Mouse (Mus musculus) hindbrain, embryonic 10.5 days (tissue): ENCODE data around the gene Slc26a10. TPM values are rescaled to one million over a fixed set of nuclear protein-coding genes. Genes with fewer than 3 reads are reported as not detected.

ENCODE experiments used
- DNase-seq: peaks from one replicate; pipeline ENCODE4 v3.0.0-alpha.2; 2017; ENCODE audit warnings: low spot score
- H3K27ac ChIP-seq: fragments of 300-500 bp; sonication (generic); 2 replicates; pipeline ENCODE4 v1.5.1; 2016; ENCODE audit warnings: mild to moderate bottlenecking, moderate library complexity
- H3K27me3 ChIP-seq: fragments of 300-500 bp; sonication (generic); 2 replicates; pipeline ENCODE4 v1.6.1; 2016; ENCODE audit warnings: mild to moderate bottlenecking; ENCODE audit not compliant: poor library complexity, insufficient read depth, severe bottlenecking
- H3K36me3 ChIP-seq: fragments of 300-500 bp; sonication (generic); 2 replicates; pipeline ENCODE4 v1.6.1; 2016; ENCODE audit warnings: mild to moderate bottlenecking, moderate library complexity
- H3K4me1 ChIP-seq: fragments of 300-500 bp; sonication (generic); replicated peaks from 2 replicates; pipeline ENCODE4 v1.6.1; 2016; ENCODE audit warnings: mild to moderate bottlenecking
- H3K4me3 ChIP-seq: fragments of 300-500 bp; sonication (generic); 2 replicates; pipeline ENCODE4 v1.5.1; 2016; ENCODE audit warnings: mild to moderate bottlenecking, moderate library complexity
- H3K9me3 ChIP-seq: fragments of 300-500 bp; sonication (generic); 2 replicates; pipeline ENCODE4 v1.6.1; 2016; ENCODE audit warnings: mild to moderate bottlenecking, moderate library complexity
- WGBS: fragments of 180-500 bp; shearing (Covaris S2); methylation state at CpG from one replicate; pipeline ENCODE4 v1.1.7; 2016; 5-methylcytosine and 5-hydroxymethylcytosine counted together
- polyA plus RNA-seq: library from polyadenylated mRNA; unstranded; fragments of >200 nt; fragmentation: Nextera tagmentation; extraction: Ambion mirVana; gene quantifications from 2 replicates; pipeline ENCODE4 v1.2.1, GENCODE M21; 2016

Gene Slc26a10
- polyA plus RNA-seq, 1 experiment from 2014 or later = 1.6 TPM

- no peaks in the 10 kb centered on the region for H3K27me3 ChIP-seq
- DNase-seq = no peak
- WGBS = 73% methylated on average over 4 of the region's 4 CpGs
- no peaks in the 10 kb centered on the region for H3K36me3 ChIP-seq
- H3K4me1 ChIP-seq = no peaks in the 10 kb centered on the region
- H3K27ac ChIP-seq = no peak overlapping the region
- H3K9me3 ChIP-seq = no peaks in the 10 kb centered on the region
- no peak overlapping the region for H3K4me3 ChIP-seq
Measured at GRCm38 (mm10) chr10:127129431-127129830, 51.0 kb downstream of the Slc26a10 start.

DNA sequence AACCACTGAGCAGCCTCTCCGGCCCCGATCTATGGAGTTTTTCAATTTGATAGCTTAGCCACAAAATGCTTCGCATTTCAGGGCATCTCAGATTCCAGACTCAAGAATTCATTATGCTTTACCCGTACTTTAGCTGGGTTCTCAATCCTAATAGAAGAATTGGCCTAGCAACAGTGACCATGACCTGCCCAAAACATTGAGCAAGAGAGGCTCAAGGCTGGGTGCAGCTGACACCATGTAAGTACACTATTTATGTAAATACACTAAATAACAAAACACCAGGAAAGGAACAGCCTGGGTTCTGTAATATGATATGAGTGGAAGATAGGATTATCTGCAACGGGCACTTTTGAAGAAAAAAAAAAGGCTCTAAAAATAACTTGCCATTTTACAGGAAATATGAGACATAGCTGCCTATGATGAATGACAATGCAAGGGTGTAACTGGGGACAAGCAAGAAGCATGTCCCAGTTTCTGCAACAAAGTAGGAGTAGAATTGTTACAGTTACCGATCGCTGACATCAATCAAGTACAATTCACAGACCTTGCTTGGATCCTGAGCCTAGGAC lies 52.6 kb downstream of the Slc26a10 start:
- no peak for DNase-seq
- WGBS = 91% methylated on average over 7 of the region's 7 CpGs
- Histone ChIP-seq H3K36me3 (no peaks in the 10 kb centered on the region), H3K4me1 (peaks cover 7% of the 10 kb centered on the region), H3K27ac (no peak overlapping the region), H3K9me3 (no peaks in the 10 kb centered on the region), H3K27me3 (no peaks in the 10 kb centered on the region), H3K4me3 (no peak overlapping the region)

DNA sequence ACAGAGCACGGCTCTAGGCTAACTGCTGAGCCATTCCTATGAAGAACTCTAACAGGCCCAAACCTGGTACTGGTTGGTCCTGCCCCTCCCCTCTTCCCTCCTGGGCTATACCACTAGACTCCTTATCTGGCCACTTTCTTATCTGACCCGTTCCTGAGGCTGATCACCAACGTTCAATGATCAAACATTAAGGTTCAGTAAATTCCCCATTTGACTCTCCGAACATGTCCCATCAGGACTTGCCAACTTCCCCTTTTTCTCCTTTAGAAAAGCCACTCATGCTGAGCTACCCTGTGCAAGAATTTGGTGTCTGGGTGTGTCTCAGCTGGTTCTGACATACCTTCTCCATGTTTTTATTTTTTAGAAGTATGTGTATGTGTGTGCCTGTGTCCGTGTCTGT lies 53.9 kb downstream of the Slc26a10 start:
- WGBS = 88% methylated on average over 5 of the region's 5 CpGs
- peaks cover 18% of the 10 kb centered on the region for H3K4me1 ChIP-seq

GRCm38 (mm10) chr10:127125210-127126001 lies 55.0 kb downstream of the Slc26a10 start:
- no peaks in the 10 kb centered on the region for H3K27me3 ChIP-seq
- DNase-seq = peak; percentile 23
- no peak overlapping the region for H3K4me3 ChIP-seq
- H3K27ac ChIP-seq = no peak overlapping the region
- WGBS = 76% methylated on average over 9 of the region's 9 CpGs
- H3K9me3 ChIP-seq = no peaks in the 10 kb centered on the region
- H3K4me1 ChIP-seq = peaks cover 21% of the 10 kb centered on the region
- H3K36me3 ChIP-seq = no peaks in the 10 kb centered on the region

More for the DNA sequence above, 53.9 kb downstream of the Slc26a10 start:
- no peak for DNase-seq
- Histone ChIP-seq H3K27me3 (no peaks in the 10 kb centered on the region), H3K4me3 (no peak overlapping the region), H3K27ac (no peak overlapping the region), H3K36me3 (no peaks in the 10 kb centered on the region), H3K9me3 (no peaks in the 10 kb centered on the region)

- H3K27me3 ChIP-seq = no peaks in the 10 kb centered on the region
- DNase-seq = peak; percentile 62
- H3K4me3 ChIP-seq = peak overlapping the region; percentile 44
- no peaks in the 10 kb centered on the region for H3K9me3 ChIP-seq
- peak overlapping the region; percentile 60 for H3K27ac ChIP-seq
- 10% methylated on average over 4 of the region's 4 CpGs for WGBS
- peaks cover 30% of the 10 kb centered on the region for H3K4me1 ChIP-seq
- peaks cover 13% of the 10 kb centered on the region for H3K36me3 ChIP-seq
Measured at GRCm38 (mm10) chr10:127123436-127123805, 57.0 kb downstream of the Slc26a10 start.

GRCm38 (mm10) chr10:127122784-127123435 lies 57.5 kb downstream of the Slc26a10 start:
- DNase-seq = peak; percentile 45
- Histone ChIP-seq H3K4me3 (peak overlapping the region; percentile 44), H3K27me3 (no peaks in the 10 kb centered on the region), H3K27ac (peak overlapping the region; percentile 60), H3K36me3 (peaks cover 18% of the 10 kb centered on the region), H3K9me3 (no peaks in the 10 kb centered on the region), H3K4me1 (peaks cover 30% of the 10 kb centered on the region)
- WGBS = 11% methylated on average over 13 of the region's 13 CpGs

DNA sequence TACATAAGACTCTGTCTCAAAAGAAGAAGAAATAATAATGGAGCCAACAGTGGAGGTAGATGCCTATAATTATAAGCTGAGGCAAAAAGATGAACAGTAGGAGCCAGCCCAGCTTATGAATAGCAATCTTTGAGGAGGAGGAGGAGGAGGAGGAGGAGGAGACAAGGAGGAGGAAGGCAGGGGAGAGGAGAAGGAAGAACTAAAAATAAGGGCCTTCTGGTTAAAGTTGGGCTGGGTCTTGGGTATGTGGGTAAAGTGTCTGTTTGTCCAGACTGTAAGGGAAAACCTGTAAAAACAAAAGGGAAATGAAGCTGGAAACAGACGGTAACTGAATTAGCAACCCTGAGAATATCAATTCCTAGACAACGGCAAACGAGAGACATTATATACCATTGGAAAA lies 58.4 kb downstream of the Slc26a10 start:
- Histone ChIP-seq H3K4me1 (peaks cover 30% of the 10 kb centered on the region), H3K4me3 (peak overlapping the region; percentile 81; the same call in 1 of the 2 replicates), H3K9me3 (no peaks in the 10 kb centered on the region), H3K27me3 (no peaks in the 10 kb centered on the region), H3K36me3 (peaks cover 27% of the 10 kb centered on the region), H3K27ac (no peak overlapping the region)
- no peak for DNase-seq
- 92% methylated on average over 3 of the region's 3 CpGs for WGBS

Other genes with a start within 250 kb of the Slc26a10 start
- gene Ctdsp2, start 201.9 kb downstream of the Slc26a10 start, polyA plus RNA-seq = 33.5 and 36.5 TPM in 2 replicates
- 0.63 and 1.6 TPM in 2 replicates for gene Avil, start 179.9 kb downstream of the Slc26a10 start, polyA plus RNA-seq
- gene Tsfm, start 149.8 kb downstream of the Slc26a10 start, polyA plus RNA-seq = 91.4 and 97.4 TPM in 2 replicates
- 39.2 and 51.0 TPM in 2 replicates for gene Mettl1, start 139.2 kb downstream of the Slc26a10 start, polyA plus RNA-seq
- 0.07 and 0.25 TPM in 2 replicates for gene Eef1akmt3, start 139.1 kb downstream of the Slc26a10 start, polyA plus RNA-seq
- gene Cyp27b1, start 132.4 kb downstream of the Slc26a10 start, polyA plus RNA-seq = 0.06 and 0.34 TPM in 2 replicates
- 1.2 and 1.6 TPM in 2 replicates for gene March9, start 120.5 kb downstream of the Slc26a10 start, polyA plus RNA-seq
- gene Cdk4, start 117.1 kb downstream of the Slc26a10 start, polyA plus RNA-seq = 2,665 and 2,802 TPM in 2 replicates
- 177 and 187 TPM in 2 replicates for gene Tspan31, start 110.4 kb downstream of the Slc26a10 start, polyA plus RNA-seq
- gene Agap2, start 105.4 kb downstream of the Slc26a10 start, polyA plus RNA-seq = 0.12 and 0.33 TPM in 2 replicates
- 69.4 and 85.5 TPM in 2 replicates for gene Os9, start 59.5 kb downstream of the Slc26a10 start, polyA plus RNA-seq
- 4.4 and 12.7 TPM in 2 replicates for gene B4galnt1, start 15.4 kb downstream of the Slc26a10 start, polyA plus RNA-seq
- 29.8 and 33.5 TPM in 2 replicates for gene Arhgef25, start 9.4 kb upstream of the Slc26a10 start, polyA plus RNA-seq
- 110 and 151 TPM in 2 replicates for gene Dtx3, start 15.1 kb upstream of the Slc26a10 start, polyA plus RNA-seq
- gene Pip4k2c, start 30.9 kb upstream of the Slc26a10 start, polyA plus RNA-seq = 17.9 and 21.9 TPM in 2 replicates
- 24.4 and 39.4 TPM in 2 replicates for gene Kif5a, start 82.7 kb upstream of the Slc26a10 start, polyA plus RNA-seq
- gene Dctn2, start 85.7 kb upstream of the Slc26a10 start, polyA plus RNA-seq = 222 and 255 TPM in 2 replicates
- 12.8 and 16.3 TPM in 2 replicates for gene Mbd6, start 108.4 kb upstream of the Slc26a10 start, polyA plus RNA-seq
- 171 and 174 TPM in 2 replicates for gene Mars, start 131.1 kb upstream of the Slc26a10 start, polyA plus RNA-seq
- gene Arhgap9, start 141.3 kb upstream of the Slc26a10 start, polyA plus RNA-seq = 1.8 and 2.5 TPM in 2 replicates
- gene Gli1, start 161.3 kb upstream of the Slc26a10 start, polyA plus RNA-seq = 7.1 and 7.3 TPM in 2 replicates
- not detected in 2 replicates for gene Inhbe, start 173.8 kb upstream of the Slc26a10 start, polyA plus RNA-seq
- 0.13 TPM in 1 of 2 replicates, not detected in the other for gene Inhbc, start 189.8 kb upstream of the Slc26a10 start, polyA plus RNA-seq
- gene R3hdm2, start 199.7 kb upstream of the Slc26a10 start, polyA plus RNA-seq = 31.0 and 35.5 TPM in 2 replicates